Mouse (Mus musculus): ENCODE results near the gene Rhd.
A peak's percentile ranks its signal among the peaks of the same experiment; 100 is the strongest.

Gene Rhd

DNA sequence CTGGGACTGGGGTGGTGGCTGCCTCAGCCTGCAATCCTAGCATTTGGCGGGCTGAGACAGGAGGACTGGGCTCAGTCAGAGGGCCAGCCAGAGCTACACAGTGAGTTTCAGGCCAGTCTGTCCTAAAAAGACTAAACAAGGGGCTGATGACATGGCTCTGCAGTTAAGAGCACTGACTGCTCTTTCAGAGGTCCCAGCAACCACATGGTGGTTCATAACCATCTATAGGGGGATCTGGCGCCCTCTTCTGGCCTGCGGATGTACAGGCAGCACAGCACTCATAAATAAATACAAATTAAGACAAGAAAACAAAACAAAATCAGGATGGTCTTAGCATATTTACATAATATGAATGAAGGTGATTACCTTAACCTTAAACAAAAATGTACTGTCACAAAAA, 49.1 kb downstream of the Rhd start:
- DNase-seq (ENCODE audit: low read depth): peak; percentile 92

DNA sequence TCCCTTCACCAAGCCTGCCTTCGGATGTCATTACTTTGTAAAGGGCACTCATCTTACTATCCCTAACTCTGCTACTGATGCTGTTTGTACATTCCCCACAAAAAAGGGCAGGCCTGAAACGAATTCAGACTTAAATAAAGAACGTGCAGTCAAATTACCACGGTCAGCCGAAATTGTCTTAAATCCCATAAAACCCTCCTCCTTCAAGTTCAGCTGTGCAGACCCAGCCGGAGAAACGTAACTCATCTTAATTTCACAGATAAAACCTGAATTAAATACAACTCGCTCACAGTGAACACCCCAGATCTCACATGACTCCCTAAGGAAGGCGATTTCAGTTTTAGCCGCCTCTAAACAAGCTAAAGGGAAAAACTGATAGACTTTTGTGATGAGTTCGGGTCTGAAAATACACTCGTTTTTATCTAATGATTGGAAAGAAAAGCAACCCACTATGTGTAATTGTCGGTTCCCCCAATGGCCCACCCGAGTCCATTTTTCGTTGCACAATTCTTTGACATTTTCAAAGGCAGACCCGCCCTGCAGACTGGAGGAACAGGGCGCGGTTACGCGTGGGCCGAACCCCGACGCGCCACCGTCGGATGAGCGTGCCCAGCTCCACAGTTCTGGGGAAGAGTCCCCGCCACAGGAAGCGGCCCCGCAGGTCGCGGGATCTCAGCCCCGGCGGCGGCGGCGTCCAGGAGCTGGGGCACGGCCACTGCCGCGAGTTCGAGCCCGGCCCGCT, 50.0 kb downstream of the Rhd start:
- DNase-seq (ENCODE audit: low read depth): no peak

DNA sequence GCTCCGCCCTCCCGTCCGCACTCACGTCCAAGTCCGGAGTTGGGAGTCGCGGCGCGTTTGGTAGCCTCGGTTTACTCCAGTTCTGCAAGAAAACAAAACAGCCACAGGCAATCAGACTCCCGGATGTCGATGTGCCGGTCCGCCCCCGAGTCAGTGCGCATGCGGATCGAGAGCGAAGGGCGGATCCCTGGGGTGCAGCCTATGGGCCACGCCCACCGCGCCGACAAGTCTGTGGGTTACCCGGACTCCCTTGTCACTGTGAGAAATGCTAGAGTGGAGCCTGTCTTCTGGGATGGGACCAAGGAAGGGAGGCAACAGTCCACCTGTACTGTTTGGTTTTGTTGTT, 50.5 kb downstream of the Rhd start, which contains the start of gene Tmem50a:
Tmem50a (minus strand) TSS at position 161 of the 346 bp plus-strand sequence.
- peak; percentile 99 for DNase-seq (ENCODE audit: low read depth)

DNA sequence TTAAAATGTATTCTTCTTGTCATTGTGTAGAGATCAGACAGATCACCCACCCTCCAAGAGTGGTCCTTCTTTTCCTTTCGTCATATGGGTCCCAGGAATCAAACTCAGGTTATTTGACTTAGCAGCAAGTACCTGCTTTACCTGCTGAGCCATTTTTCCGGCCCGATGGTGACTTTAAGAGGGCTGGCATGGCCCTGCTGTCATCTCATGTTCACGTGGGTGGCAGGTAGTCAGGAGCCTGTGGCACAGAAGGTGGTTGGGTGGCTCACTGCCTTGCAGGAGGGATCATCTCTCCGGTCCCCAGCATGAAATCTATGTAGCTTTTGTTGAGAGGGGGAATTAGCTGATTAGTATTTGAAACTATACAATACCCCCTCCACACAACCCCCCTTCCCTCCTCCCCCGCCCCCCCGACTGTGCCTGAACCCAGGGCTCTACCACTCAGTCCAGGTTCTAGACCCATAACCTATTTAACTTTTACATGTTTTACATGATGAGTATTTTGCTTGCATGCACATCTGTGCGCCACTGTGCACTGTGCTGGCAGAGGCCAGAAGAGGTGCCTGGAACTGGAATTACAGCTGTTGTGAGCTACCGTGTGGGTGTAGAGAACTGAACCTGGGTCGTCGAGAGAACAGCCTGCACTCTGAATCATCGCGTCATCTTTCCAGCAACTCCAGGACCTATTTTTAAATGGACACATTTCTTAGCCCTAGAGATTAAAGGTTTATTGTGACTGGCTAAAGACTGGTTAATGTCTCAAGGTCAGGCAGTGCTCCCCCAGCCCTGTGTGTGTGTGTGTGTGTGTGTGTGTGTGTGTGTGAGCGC, 51.1 kb downstream of the Rhd start:
- DNase-seq (ENCODE audit: low read depth): no peak

DNA sequence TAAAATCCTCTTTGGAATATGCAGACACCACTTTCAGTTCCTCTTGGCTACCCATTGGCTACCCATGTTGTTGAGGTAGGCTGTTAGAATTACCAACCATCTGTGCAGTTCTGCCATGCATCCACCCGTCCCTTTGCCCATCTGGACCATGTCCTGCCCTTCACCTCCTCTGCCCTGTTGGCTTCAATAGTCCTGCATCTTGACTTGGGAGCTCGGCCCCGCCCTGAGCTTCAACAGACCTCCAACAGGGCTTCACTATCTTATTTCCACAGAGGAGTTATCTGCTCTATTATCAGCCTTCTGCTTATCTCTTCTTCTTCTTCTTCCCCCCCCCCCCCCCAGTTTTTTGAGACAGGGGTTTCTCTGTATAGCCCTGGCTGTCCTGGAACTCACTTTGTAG, 52.9 kb downstream of the Rhd start:
- DNase-seq (ENCODE audit: low read depth): no peak

DNA sequence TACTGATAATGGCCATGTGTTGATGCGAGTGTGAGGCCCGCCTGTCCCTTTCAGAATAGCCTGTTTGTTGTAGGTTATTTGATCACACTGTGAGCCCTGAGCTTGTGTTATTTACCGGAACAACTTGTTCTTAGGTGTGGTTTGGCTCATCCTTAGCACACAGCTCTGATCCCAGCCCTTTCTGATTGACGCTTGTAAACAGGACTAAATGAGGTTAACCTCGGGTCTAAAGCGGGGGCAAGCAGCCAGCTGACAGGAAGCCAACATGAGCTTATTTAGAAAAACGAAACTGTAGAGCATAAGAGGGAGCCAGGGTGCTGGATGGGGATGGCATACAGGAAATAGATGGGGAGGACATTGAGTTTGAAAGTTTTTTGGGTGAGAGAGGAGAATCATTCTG, 54.0 kb downstream of the Rhd start:
- DNase-seq (ENCODE audit: low read depth): peak; percentile 88

DNA sequence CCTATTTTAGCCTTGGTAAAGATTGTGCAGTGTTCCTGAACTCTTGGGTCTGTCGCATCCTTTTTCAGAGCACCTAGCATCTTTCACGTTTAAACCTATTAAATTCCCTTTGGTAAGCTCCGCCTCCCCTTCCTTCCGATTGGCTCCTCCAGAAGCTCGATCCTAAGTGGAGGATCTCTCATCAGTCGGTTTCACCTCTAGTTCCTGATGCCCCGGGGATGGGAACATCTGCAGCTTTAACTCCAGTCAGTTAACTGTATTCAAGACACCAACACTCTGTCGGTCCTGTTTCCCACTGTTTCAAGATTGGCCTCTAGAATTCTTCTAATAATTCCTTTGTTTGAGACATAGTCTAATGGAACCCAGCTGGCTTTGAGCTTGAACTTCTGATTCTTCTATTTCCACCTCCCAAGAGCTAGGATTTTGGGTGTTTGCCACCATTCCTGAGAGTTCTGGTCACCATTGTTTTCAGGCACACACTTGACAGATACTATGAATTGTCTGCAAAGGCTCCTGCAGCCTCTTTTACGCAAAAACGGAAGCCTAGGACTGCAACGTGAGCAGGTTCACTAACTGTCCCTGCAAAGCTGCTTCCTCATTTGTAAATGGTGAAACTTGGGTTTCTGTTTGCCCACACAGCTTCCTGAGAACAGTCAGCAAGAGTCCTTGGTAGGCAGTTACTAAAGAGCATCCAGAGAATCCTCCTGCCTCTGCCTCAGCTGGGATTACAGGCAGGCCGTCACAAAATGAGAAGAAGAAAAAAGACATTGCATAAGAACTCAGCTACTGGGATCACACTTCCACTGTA, 55.6 kb downstream of the Rhd start:
- peak; percentile 85 for DNase-seq (ENCODE audit: low read depth)

DNA sequence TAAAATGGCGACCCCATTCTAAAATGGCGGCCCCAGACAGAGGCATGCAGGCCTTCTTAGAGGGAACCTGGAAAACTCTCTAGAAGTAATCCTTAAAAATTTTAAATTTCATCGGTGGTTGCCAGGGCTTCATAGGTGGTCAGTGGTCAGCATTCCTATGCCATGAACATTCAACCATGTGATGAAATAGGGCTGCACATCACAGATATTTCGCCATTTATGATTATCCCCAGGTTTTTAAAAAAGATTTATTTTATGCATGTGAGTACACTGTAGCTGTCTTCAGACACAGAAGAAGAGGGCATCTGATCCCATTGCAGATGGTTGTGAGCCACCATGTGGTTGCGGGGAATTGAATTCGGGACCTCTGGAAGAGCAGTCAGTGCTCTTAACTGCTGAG, 56.3 kb downstream of the Rhd start:
- no peak for DNase-seq (ENCODE audit: low read depth)

DNA sequence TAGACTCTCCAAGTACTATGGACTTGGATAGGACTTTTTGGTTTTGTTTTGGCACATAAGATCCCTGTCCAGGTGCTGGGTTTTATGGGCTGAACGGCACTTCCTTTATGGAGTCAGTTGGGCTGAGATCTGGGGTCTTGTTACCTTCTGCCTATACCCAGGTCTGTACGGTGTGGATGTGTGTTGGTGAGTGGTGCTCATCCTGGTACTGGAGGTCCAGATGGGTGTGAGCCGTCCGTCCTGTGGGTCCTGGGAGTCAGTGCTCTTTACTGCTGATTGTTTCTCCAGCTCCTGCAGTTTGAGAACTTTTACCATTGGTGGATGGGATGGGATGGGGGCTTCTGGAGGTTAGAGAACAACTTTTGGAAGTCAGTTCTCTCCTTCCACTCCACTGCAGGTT, 57.4 kb downstream of the Rhd start:
- DNase-seq (ENCODE audit: low read depth): no peak

DNA sequence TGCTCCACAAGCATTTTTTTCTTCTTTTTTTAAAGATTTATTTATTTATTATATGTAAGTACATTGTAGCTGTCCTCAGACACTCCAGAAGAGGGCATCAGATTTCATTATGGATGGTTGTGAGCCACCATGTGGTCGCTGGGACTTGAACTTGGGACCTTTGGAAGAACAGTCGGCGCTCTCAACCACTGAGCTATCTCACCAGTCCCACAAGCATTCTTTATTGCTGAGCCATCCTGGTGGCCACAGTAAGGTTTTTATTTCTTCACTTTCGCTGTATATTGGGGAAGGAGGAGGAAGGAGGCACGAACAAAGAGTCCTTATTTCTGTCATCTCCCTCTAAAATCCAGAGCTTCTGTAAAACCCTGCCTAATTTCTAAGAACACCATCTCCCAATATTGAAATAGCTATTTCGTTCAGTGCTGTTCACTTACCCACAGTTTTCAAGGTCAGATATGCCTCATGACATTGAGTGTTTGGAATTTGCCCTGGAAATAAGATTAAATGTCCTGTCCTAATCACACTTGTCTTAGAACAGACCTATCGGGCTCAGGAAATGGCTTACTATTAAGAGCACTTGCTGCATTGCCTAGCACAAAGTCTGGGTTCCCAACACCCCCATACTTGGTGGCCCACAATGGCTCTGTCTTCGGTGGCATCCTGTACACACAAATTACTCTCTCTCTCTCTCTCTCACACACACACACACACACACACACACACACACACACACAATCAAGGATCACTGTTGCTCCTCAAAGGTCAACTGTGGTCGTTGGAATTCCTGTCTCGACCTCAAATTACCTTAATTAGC, 58.0 kb downstream of the Rhd start:
- peak; percentile 56 for DNase-seq (ENCODE audit: low read depth)

DNA sequence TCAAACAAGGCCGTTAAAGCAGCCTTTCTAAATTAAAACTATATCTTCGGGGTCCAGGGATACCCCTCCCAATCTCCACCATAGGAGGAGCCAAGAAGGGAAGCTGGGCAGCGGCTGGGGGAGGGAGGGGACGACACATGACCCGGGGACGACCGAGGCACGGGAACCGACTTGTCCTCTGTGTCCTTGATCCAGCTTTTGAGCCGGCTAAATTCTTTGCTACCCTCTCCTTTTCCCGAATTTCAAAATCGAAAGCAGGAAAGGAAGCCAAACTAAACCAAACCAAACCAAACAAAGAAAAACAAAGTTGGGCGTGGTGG, 58.5 kb downstream of the Rhd start:
- DNase-seq (ENCODE audit: low read depth): no peak

DNA sequence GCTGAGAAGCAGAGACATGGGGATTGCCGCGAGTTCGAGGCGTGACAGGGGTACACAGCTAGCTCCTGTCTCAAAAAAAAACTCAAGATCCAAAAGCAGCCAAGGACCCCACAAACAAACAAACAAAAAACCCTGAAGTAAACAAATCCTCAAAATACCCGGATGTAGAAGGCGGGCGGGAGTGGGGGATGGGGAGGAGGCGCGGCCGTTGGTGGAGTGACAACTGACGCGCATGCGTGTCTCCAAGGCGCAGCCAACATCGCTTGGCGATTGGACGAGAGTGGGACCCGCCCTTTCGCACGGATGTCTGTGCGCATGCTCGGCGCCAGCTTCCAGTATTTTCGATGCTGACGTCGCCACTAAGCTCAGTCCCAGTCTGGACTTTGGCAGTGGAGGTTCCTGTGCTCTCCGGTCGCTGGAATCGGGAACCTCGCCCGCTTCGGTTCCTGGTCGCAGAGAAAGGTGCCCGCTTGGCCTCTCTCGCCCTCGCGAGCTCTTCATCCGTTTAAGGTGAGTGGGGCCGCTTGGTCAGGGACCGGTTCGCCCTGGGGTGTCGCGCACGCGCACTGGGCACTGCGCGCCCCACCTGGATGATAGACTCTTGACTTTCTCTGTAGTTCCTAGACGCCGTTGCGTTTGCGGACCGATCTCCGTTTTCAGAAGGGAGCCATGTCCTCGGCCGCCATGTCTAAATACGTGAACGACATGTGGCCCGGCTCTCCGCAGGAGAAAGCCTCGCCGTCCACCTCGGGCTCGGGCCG, 59.1 kb downstream of the Rhd start, which contains the start of gene Rsrp1:
Rsrp1 (plus strand) TSS at position 335 of the 761 bp plus-strand sequence.
- peak; percentile 99 for DNase-seq (ENCODE audit: low read depth)

DNA sequence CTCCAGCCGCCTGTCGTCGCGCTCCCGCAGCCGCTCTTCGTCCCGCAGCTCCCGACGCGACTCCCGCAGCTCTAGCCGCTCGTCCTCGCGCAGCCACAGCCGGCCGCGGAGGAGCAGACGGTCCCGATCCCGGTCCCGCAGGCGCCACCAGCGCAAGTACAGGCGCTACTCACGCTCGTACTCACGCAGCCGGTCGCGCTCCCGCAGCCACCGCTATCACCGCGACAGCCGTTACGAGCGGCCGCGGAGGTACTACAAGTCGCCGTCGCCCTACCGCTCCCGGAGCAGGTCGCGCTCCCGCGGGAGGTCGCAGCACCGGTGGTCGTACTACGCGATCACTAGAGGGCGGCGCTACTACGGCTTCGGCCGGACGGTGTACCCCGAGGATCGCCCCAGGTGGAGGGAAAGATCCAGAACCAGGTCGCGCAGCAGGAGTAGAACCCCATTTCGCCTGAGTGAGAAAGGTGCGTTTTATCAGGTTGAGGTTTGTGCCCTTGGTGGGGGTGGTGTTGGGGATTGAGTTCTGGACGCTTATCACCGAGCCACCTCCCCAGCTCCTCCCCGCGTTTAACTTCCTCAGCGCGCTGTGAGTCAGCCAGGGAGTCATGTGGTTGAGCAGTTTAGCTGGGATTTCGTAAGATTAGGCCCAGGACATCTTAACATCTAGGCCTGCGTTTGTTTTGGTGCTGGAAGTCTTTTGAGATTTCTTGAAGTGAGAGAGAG, 59.8 kb downstream of the Rhd start:
- peak; percentile 87 for DNase-seq (ENCODE audit: low read depth)

DNA sequence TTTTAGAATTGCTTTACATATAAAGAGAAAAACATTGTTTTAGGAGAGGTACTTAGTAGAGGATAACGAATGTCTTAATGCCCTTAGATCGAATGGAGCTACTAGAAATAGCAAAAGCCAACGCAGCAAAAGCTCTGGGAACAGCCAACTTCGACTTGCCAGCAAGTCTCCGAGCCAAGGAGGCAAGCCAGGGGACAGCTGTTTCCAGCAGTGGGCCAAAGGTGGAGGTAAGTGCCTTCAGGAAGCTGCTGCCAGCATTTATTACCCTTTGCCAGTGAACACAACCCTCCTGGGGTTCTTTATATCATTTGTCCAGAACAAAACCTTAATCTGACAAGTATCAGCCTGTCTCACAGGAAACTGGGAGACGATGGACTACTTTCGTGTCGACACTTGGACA, 60.9 kb downstream of the Rhd start:
- DNase-seq (ENCODE audit: low read depth): peak; percentile 33

DNA sequence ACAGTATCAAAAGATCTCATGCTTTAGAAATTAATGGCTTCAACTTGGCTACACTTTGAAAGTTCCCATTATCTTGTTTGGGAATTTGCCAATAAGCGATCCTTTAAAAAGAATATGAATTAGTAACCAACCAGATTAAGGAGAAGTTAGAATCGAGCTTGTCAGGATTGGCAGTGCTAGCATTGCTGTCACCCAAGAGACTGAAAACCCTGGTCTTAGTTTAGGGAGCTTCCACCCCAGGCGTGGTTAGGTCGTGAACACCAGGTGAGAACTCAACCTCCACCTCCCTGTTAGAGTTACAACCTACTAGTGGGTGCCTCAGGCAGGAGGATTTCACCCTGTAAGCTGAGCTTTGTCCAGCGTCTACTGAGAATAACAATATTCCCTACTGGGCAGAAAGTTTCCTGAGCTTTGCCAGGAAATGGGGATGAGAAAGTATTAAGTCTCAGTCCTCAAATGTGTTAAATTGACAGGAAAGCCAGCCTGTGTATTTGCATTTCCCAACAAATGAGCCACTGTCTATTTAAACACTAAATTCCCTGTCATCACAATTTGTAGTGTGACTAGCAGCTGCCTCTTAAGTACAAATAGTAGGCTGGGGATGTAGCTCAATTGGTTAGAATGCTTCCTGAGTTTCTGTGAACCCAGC, 63.6 kb downstream of the Rhd start:
- DNase-seq (ENCODE audit: low read depth): peak; percentile 44

DNA sequence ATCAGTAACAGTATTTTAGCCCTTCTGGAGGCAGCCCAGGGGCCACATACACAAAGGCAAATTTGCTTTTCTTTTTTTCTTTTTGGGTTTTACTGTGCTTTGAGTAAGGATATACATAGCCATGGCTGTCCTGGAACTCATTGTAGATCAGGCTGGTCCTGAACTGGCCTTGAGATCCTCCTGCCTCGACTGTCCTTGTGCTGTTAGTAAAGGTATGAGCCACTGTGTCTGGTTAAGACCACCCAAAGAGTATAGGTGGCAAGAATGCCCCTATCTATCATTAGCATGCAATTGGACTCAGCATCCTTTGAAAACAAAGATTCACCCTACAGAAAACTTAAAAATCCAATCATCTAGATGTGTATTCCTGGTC, 64.1 kb downstream of the Rhd start:
- peak; percentile 33 for DNase-seq (ENCODE audit: low read depth)

DNA sequence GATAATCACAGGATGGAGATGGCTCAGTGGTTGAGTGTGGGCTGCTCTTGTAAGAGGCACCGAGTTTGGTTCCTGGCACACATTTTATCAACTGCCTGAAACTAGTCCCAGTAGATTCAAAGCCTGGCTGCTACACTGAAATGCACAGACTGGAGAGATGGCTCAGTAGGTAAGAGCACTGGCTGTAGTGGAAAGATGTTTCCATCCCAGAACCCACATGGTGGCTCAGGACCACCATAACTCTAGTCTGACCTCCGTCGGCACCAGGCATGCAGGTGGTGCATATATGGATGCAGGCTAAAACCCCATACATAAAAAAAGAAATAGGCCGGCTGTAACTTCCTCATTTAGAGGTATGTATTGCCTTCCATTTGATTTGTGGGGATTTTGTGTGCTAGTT, 65.2 kb downstream of the Rhd start:
- peak; percentile 50 for DNase-seq (ENCODE audit: low read depth)

DNA sequence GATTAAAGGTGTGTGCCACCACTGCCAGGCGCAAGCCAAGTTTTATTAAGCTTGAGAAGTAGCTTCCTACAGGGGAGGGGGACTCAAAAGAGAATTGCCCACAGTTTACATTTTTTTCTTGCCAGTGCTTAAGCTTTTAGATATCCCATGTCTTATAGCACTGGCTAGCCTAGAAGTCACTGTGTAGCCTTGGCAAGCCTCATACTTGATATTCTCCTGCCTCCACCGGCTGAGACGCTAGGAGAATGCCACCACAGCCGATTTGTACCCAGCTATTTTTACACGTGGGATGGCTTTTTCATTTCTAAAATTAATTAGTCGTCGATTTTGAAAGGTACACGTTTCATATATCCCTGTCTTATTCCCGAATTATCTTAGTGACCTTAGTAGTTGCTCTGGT, 65.9 kb downstream of the Rhd start:
- no peak for DNase-seq (ENCODE audit: low read depth)

DNA sequence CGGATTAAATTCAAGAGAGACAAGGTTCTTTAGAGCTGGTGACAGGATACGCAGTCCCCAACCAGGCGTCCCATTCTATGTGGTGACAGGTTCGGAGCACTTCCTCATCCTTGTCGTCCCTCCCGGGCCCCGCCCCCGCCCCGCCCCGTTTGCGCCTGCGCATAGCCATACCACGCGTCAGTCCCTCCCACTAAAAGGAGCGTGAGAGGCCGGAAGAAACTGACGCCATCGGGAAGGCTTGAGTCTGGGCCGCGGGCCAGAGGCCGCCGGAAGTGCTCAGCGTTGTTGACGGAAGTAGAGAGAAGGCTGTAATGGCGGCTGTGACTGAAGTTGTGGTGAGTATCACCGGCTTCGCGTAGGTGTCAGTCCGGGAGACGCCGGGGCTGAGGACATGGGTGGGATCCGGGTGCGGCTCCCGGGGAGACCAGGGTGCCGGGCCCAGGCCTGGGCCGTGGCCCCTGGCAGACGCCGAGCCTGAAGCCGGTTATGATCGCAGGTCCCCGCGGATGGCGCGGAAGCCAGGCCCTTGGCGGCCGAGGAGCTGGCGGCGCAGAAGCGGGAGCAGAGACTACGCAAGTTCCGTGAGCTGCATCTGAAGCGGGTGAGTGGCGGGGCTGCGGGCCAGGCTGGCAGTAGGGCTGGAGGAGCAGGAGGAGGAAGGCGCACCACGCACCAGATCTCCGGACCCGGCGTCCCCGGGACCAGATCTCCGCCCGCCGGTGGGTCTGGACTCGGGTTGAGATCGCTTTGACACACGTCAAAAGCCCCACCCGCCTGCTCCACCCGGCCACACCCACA, 66.5 kb downstream of the Rhd start, which contains the start of gene Syf2:
Syf2 (plus strand) TSS at position 215 of the 798 bp plus-strand sequence.
- DNase-seq (ENCODE audit: low read depth): peak; percentile 99
